ENCODE assay signal across 8 mouse cellular contexts in genomic region chr5:112276267-112276873, GRCm38 (mm10). TPM values are rescaled to one million over a fixed set of nuclear protein-coding genes. Genes with fewer than 3 reads are reported as not detected.
DNase-seq lines count a peak whose midpoint lies in the region; ATAC-seq and TF ChIP-seq lines count a peak whose summit lies in the region.

Gene Tpst2, plus strand, starts transcription at chr5:112276691.

- peak within 1 kb of the TSS; percentile 53 for H3K4me3 ChIP-seq in hindbrain, embryonic 13.5 days

- no peak for TF ChIP-seq CTCF in Patski (IDR thresholded peaks at IDR 0.05)

- H3K27me3 ChIP-seq in Patski, result no peaks in the 10 kb centered on the region
- H3K27me3 ChIP-seq in hindbrain, embryonic 13.5 days, result 0 out of 2 replicates have a peak, but pooled peaks cover 4% of the 10 kb centered on the region

- CTCF ChIA-PET in Patski (lab: Charles Lee), result interaction anchor here (0.9 kb wide), 1 partner anchor 35 kb away, joined by 3 read pairs; no protein-coding TSS in a partner anchor

- H3K4me1 ChIP-seq in hindbrain, embryonic 13.5 days (replicated peaks), result peaks cover 55% of the 10 kb centered on the region

- peak; percentile 63 for ATAC-seq in Patski
- peak; percentile 93 for ATAC-seq in hindbrain, embryonic 13.5 days (ENCODE audit: low FRiP score)

- WGBS in hindbrain, embryonic 13.5 days, result under 1% methylated on average over 47 of the region's 62 CpGs

- peak within 1 kb of the TSS; percentile 72 for H3K9ac ChIP-seq in hindbrain, embryonic 13.5 days

- peak; percentile 99 for DNase-seq in Patski (ENCODE audit: low read depth, low spot score)
- DNase-seq in cerebellum, postnatal 14 days, result peak; percentile 100
- peak; percentile 100 for DNase-seq in frontal cortex, postnatal 14 days (ENCODE audit: low spot score in 2 of 2)
- peak; percentile 98 for DNase-seq in layer of hippocampus, postnatal 25 days (ENCODE audit: extremely low spot score in 1 of 2, low spot score in 1 of 2)
- DNase-seq in lung, postnatal 25 days (ENCODE audit: low spot score), result peak; percentile 100
- DNase-seq in retina, embryonic 14.5 days (ENCODE audit: low spot score), result peak; percentile 100
- DNase-seq in thymus, postnatal 4 days, result peak; percentile 100

- H3K27ac ChIP-seq in hindbrain, embryonic 13.5 days, result peak within 1 kb of the TSS; percentile 88

- POLR2A ChIA-PET in Patski (lab: Charles Lee), result interaction anchor here (1.4 to 1.6 kb wide), 2 partner anchors 34 to 49 kb away, joined by 4 to 5 read pairs; no protein-coding TSS in a partner anchor

- no peaks in the 10 kb centered on the region for H3K9me3 ChIP-seq in hindbrain, embryonic 13.5 days

- H3K36me3 ChIP-seq in hindbrain, embryonic 13.5 days, result no peaks in the 10 kb centered on the region

- in situ Hi-C loops in Patski (cut with MboI; ENCODE audit: low pct_unique_long_range_greater_than_20kb), result loop anchor here (25.0 kb wide), 1 partner anchor 1611 kb away; no protein-coding TSS in a partner anchor

- H3K4me2 ChIP-seq in hindbrain, embryonic 13.5 days, result peak within 1 kb of the TSS; percentile 87

RNA-seq across cellular contexts. Expression of gene Tpst2, which starts in this region (rescaled TPM):
- polyA plus RNA-seq in Patski (2021), result 92.3 TPM
- 26.9 and 30.0 TPM in 2 replicates for polyA plus RNA-seq in hindbrain, embryonic 13.5 days (2015; fragmentation: Nextera tagmentation; extraction: Ambion mirVana)
- total RNA-seq in layer of hippocampus, postnatal 25 days (2021), result 10 to 100 TPM; 45.9 to 46.2 TPM

Comparison
In these comparisons a context has a peak if more than half of its experiments do, and no peak if none do; other contexts are left out.
1. Peak in every context shown above with its lines: DNase-seq, ATAC-seq, H3K4me3 ChIP-seq and H3K27ac ChIP-seq.